Mouse (Mus musculus) midbrain, postnatal 0 days (tissue): ENCODE measurements around the gene St8sia1. TPM values are rescaled to one million over a fixed set of nuclear protein-coding genes. Genes with fewer than 3 reads are reported as not detected.

Source experiments
- ATAC-seq: fragments of 200-750 bp; cut with Nextera tagmentation; 2 replicates; pipeline ENCODE4 v1.8.0; 2017; ENCODE audit warnings: moderate number of reproducible peaks, mild to moderate bottlenecking, moderate TSS enrichment, moderate library complexity; ENCODE audit not compliant: low FRiP score
- DNase-seq: peaks from one replicate; pipeline ENCODE4 v3.0.0-alpha.2; 2015; ENCODE audit warnings: low spot score
- H3K27ac ChIP-seq: fragments of 300-500 bp; sonication (generic); 2 replicates; pipeline ENCODE4 v1.5.1; 2014; ENCODE audit warnings: low read depth, mild to moderate bottlenecking, low read length, mixed read lengths
- H3K27me3 ChIP-seq: fragments of 300-500 bp; sonication (generic); 2 replicates; pipeline ENCODE4 v1.6.1; 2014; ENCODE audit warnings: low read length, control low read depth, mixed read lengths; ENCODE audit not compliant: insufficient read depth
- H3K36me3 ChIP-seq: fragments of 300-500 bp; sonication (generic); 2 replicates; pipeline ENCODE4 v1.6.1; 2014; ENCODE audit warnings: low read length, control low read depth, mixed read lengths; ENCODE audit not compliant: insufficient read depth
- H3K4me1 ChIP-seq: fragments of 300-500 bp; sonication (generic); 2 replicates; pipeline ENCODE4 v1.6.1; 2014; ENCODE audit warnings: mild to moderate bottlenecking, control low read depth, antibody characterized with exemption, low read length, mixed read lengths; ENCODE audit not compliant: insufficient read depth
- H3K4me2 ChIP-seq: fragments of 300-500 bp; sonication (generic); 2 replicates; pipeline ENCODE4 v1.6.1; 2014; ENCODE audit warnings: low read depth, mild to moderate bottlenecking, low read length, mixed read lengths; ENCODE audit not compliant: poor library complexity, severe bottlenecking
- H3K4me3 ChIP-seq: fragments of 300-500 bp; sonication (generic); 2 replicates; pipeline ENCODE4 v1.5.1; 2014; ENCODE audit warnings: low read depth, mild to moderate bottlenecking, low read length, moderate library complexity
- H3K9ac ChIP-seq: fragments of 300-500 bp; sonication (generic); replicated peaks from 2 replicates; pipeline ENCODE4 v1.6.1; 2014; ENCODE audit warnings: mild to moderate bottlenecking, low read length, moderate library complexity, mixed read lengths; ENCODE audit not compliant: poor library complexity, severe bottlenecking
- H3K9me3 ChIP-seq: fragments of 300-500 bp; sonication (generic); 2 replicates; pipeline ENCODE4 v1.6.1; 2016; ENCODE audit warnings: low read length, control low read depth
- CTCF ChIP-seq: IDR thresholded peaks from 2 replicates; pipeline ENCODE4 v1.5.1; 2016; ENCODE audit warnings: antibody characterized with exemption, mild to moderate bottlenecking
- WGBS: fragments of 180-500 bp; shearing (Covaris S2); extraction: QIAGEN DNeasy Blood & Tissue Kit; methylation state at CpG from one replicate; pipeline ENCODE4 v1.1.7; 2014; 5-methylcytosine and 5-hydroxymethylcytosine counted together
- polyA plus RNA-seq: library from polyadenylated mRNA; unstranded; fragments of >200 nt; fragmentation: Nextera tagmentation; extraction: Ambion mirVana; gene quantifications from 2 replicates; pipeline ENCODE4 v1.2.1, GENCODE M21; 2015
- total RNA-seq: library from RNA; depleted of rRNA; stranded (reverse); fragments of >200 nt; gene quantifications from 2 replicates; pipeline ENCODE4 v1.2.3, GENCODE M21; 2014

St8sia1 gene
- total and polyA plus RNA-seq, 2 experiments from 2014 or later, result 4.5 to 17.7 TPM

- WGBS, result 83% methylated on average over 3 of the region's 3 CpGs
- Histone ChIP-seq H3K9ac (no peak overlapping the region), H3K4me3 (no peak overlapping the region), H3K27ac (no peak overlapping the region), H3K27me3 (no peaks in the 10 kb centered on the region), H3K36me3 (0 out of 2 replicates have a peak, but pooled peaks cover 11% of the 10 kb centered on the region), H3K9me3 (no peaks in the 10 kb centered on the region), H3K4me1 (no peaks in the 10 kb centered on the region), H3K4me2 (no peak overlapping the region)
- TF ChIP-seq CTCF, result no peak
- ATAC-seq (no peak), DNase-seq (no peak)
These were observed 54.5 kb downstream of the St8sia1 start for GRCm38 (mm10) chr6:142909771-142910105.

- Histone ChIP-seq H3K36me3 (0 out of 2 replicates have a peak, but pooled peaks cover 11% of the 10 kb centered on the region), H3K4me3 (no peak overlapping the region), H3K4me2 (no peak overlapping the region), H3K9ac (no peak overlapping the region), H3K9me3 (no peaks in the 10 kb centered on the region), H3K27ac (no peak overlapping the region; the same call in 1 of the 2 replicates), H3K27me3 (no peaks in the 10 kb centered on the region), H3K4me1 (no peaks in the 10 kb centered on the region)
- TF ChIP-seq CTCF, result no peak
- DNase-seq (no peak), ATAC-seq (no peak)
- WGBS, result 77% methylated on average over 5 of the region's 5 CpGs
These were observed 55.1 kb downstream of the St8sia1 start for GRCm38 (mm10) chr6:142908911-142909770.

DNA sequence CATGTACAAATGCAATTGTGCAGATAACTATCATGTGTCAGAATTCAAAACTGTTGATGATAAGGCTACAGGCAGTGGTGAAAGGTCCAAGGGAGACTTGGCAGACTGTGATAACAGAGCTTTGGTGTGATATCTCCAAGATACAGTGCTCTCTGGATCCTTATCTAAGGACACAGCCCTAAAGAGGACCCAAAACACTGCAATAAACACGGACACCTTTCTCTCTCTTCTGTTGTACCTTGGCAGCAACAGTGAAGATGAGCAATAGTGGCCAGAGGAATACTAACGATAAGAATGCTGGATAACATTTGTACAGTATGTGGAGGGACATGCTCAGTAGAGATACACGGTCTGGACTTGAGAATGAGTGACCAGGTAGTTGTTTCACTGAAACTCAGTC lies 55.8 kb downstream of the St8sia1 start:
- Histone ChIP-seq H3K9me3 (no peaks in the 10 kb centered on the region), H3K27ac (no peak overlapping the region), H3K36me3 (0 out of 2 replicates have a peak, but pooled peaks cover 11% of the 10 kb centered on the region), H3K9ac (no peak overlapping the region), H3K27me3 (no peaks in the 10 kb centered on the region), H3K4me2 (no peak overlapping the region), H3K4me3 (no peak overlapping the region), H3K4me1 (no peaks in the 10 kb centered on the region)
- DNase-seq (no peak), ATAC-seq (no peak)
- 87% methylated on average over 3 of the region's 3 CpGs for WGBS
- TF ChIP-seq CTCF, result no peak

- H3K27ac ChIP-seq, result no peak overlapping the region
- 82% methylated on average over 3 of the region's 3 CpGs for WGBS
- ATAC-seq, result no peak
- no peaks in the 10 kb centered on the region for H3K27me3 ChIP-seq
- no peak overlapping the region for H3K4me2 ChIP-seq
- DNase-seq, result no peak
- no peak for TF ChIP-seq CTCF
- no peak overlapping the region for H3K4me3 ChIP-seq
- H3K4me1 ChIP-seq, result no peaks in the 10 kb centered on the region
- H3K9me3 ChIP-seq, result no peaks in the 10 kb centered on the region
- no peaks in the 10 kb centered on the region; the same call in 1 of the 2 replicates for H3K36me3 ChIP-seq
- H3K9ac ChIP-seq, result no peak overlapping the region
These were observed 68.9 kb downstream of the St8sia1 start for GRCm38 (mm10) chr6:142895371-142895770.

- no peak overlapping the region for H3K27ac ChIP-seq
- H3K9ac ChIP-seq, result no peak overlapping the region
- H3K36me3 ChIP-seq, result no peaks in the 10 kb centered on the region; the same call in 1 of the 2 replicates
- DNase-seq (no peak), ATAC-seq (no peak)
- no peaks in the 10 kb centered on the region for H3K27me3 ChIP-seq
- 86% methylated on average over 4 of the region's 4 CpGs for WGBS
- H3K9me3 ChIP-seq, result no peaks in the 10 kb centered on the region
- H3K4me2 ChIP-seq, result no peak overlapping the region
- no peaks in the 10 kb centered on the region for H3K4me1 ChIP-seq
- H3K4me3 ChIP-seq, result no peak overlapping the region
- no peak for TF ChIP-seq CTCF
These were observed 70.5 kb downstream of the St8sia1 start for GRCm38 (mm10) chr6:142893716-142894115.

- 91% methylated on average over 6 of the region's 6 CpGs for WGBS
- TF ChIP-seq CTCF, result no peak
- no peak overlapping the region for H3K4me2 ChIP-seq
These were observed 73.9 kb downstream of the St8sia1 start for GRCm38 (mm10) chr6:142890321-142890720.

More at GRCm38 (mm10) chr6:142890321-142890720, 73.9 kb downstream of the St8sia1 start:
- Histone ChIP-seq H3K9me3 (no peaks in the 10 kb centered on the region), H3K27ac (no peak overlapping the region), H3K27me3 (no peaks in the 10 kb centered on the region), H3K9ac (no peak overlapping the region), H3K36me3 (no peaks in the 10 kb centered on the region; the same call in 1 of the 2 replicates), H3K4me1 (no peaks in the 10 kb centered on the region), H3K4me3 (no peak overlapping the region)
- ATAC-seq (no peak), DNase-seq (no peak)
